Mouse (Mus musculus) G1E (cell line): ENCODE results near the gene Dse.

Experiments used
- CTCF ChIP-seq: IDR thresholded peaks from 2 replicates; pipeline ENCODE4 v1.5.1; 2012; ENCODE audit warnings: low read depth, low read length, inconsistent platforms, mixed read lengths
- GATA1 ChIP-seq: IDR thresholded peaks from 2 replicates; pipeline ENCODE4 v1.6.1; 2012; ENCODE audit warnings: borderline replicate concordance, low read length, inconsistent platforms, mixed read lengths
- POLR2AphosphoS5 ChIP-seq: IDR thresholded peaks from 2 replicates; pipeline ENCODE4 v1.6.1; 2012; ENCODE audit warnings: low read depth, low read length, inconsistent platforms; ENCODE audit not compliant: insufficient replicate concordance
- TAL1 ChIP-seq: conservative IDR thresholded peaks from 2 replicates; pipeline ENCODE4 v1.6.1; 2012; ENCODE audit warnings: low read depth, low read length, inconsistent platforms, mixed read lengths

- TF ChIP-seq CTCF, result no peak
- no peak for TF ChIP-seq GATA1
- no peak for TF ChIP-seq TAL1
- no peak for TF ChIP-seq POLR2AphosphoS5
Measured at GRCm38 (mm10) chr10:34206783-34207502, 572 bp downstream of the Dse start.
